In genomic region chr5:3497505-3497925, GRCm38 (mm10) we compare ENCODE assay signal across 15 mouse cellular contexts. TPM values are rescaled to one million over a fixed set of nuclear protein-coding genes. Genes with fewer than 3 reads are reported as not detected.
DNase-seq lines count a peak whose midpoint lies in the region; ATAC-seq lines count a peak whose summit lies in the region.
"Had no signal": no experiment of that assay in that cellular context is flagged by ENCODE, and none has a peak within 500 bp of the region (broad histone marks: within the 10 kb centered on the region; RNA-seq: fewer than 3 reads in every experiment).

No protein-coding gene starts in this region.

- 22% methylated on average over 5 of the region's 5 CpGs for WGBS in liver, embryonic 15.5 days (ENCODE audit: insufficient replicate concordance)

- no peaks in the 10 kb centered on the region for H3K9me3 ChIP-seq in liver, embryonic 15.5 days (replicated peaks)
- H3K9me3 ChIP-seq: limb, embryonic 13.5 days; stomach, embryonic 15.5 days had no signal

- H3K27ac ChIP-seq in liver, embryonic 15.5 days (replicated peaks): 0 out of 2 replicates have a peak overlapping the region, but pooled peaks have one; percentile 24
- H3K27ac ChIP-seq: limb, embryonic 13.5 days; stomach, embryonic 15.5 days had no signal

- H3K4me3 ChIP-seq in liver, embryonic 15.5 days (replicated peaks): no peak overlapping the region
- H3K4me3 ChIP-seq: limb, embryonic 13.5 days; stomach, embryonic 15.5 days had no signal

- peaks cover 34% of the 10 kb centered on the region for H3K4me1 ChIP-seq in liver, embryonic 15.5 days (replicated peaks)
- H3K4me1 ChIP-seq: stomach, embryonic 15.5 days had no signal

- DNase-seq in retina, postnatal 1 day: peak; percentile 55
- no peak for DNase-seq in retina, embryonic 14.5 days (ENCODE audit: low spot score)
- peak; percentile 92 for DNase-seq in Muller cell, postnatal 12 days (ENCODE audit: inconsistent ontology term)
- no peak for DNase-seq in cerebellum, adult 11-12 months
- DNase-seq in spleen, postnatal 36 days (ENCODE audit: low spot score in 2 of 2): no peak
- no peak for DNase-seq in right cerebral cortex, adult 2 months (ENCODE audit: low spot score in 2 of 2)
- DNase-seq: cerebellum, adult 18-20 months; embryo, embryonic 11 days; heart, adult 18-20 months; heart, postnatal 14 days; kidney, postnatal 14 days; lung, postnatal 14 days had no signal

- H3K9ac ChIP-seq in liver, embryonic 15.5 days: no peak overlapping the region
- H3K9ac ChIP-seq: limb, embryonic 13.5 days; stomach, embryonic 15.5 days had no signal

- H3K27me3 ChIP-seq in liver, embryonic 15.5 days: no peaks in the 10 kb centered on the region
- H3K27me3 ChIP-seq: limb, embryonic 13.5 days; stomach, embryonic 15.5 days had no signal

- H3K4me2 ChIP-seq in liver, embryonic 15.5 days: no peak overlapping the region
- H3K4me2 ChIP-seq: limb, embryonic 13.5 days; stomach, embryonic 15.5 days had no signal

- peaks cover 8% of the 10 kb centered on the region; the same call in 1 of the 2 replicates for H3K36me3 ChIP-seq in liver, embryonic 15.5 days (replicated peaks)
- H3K36me3 ChIP-seq: limb, embryonic 13.5 days; stomach, embryonic 15.5 days had no signal

- ATAC-seq in liver, embryonic 15.5 days (ENCODE audit: insufficient read depth): no peak

RNA-seq across cellular contexts. Expression of gene Fam133b, which starts 46.1 kb away (rescaled TPM):
- polyA plus RNA-seq in liver, embryonic 15.5 days (2015; fragmentation: Nextera tagmentation; extraction: Ambion mirVana): 8.6 and 9.2 TPM in 2 replicates

Comparison
In these comparisons a context has a peak if more than half of its experiments do, and no peak if none do; other contexts are left out.
1. DNase-seq: peak in retina, postnatal 1 day (single experiment) and Muller cell, postnatal 12 days (single experiment); none in retina, embryonic 14.5 days (single experiment), cerebellum, adult 11-12 months (single experiment), spleen, postnatal 36 days (0 of 2) and right cerebral cortex, adult 2 months (0 of 2).